7 mouse cellular contexts compared by ENCODE assay signal in genomic region chr17:69650496-69650895, GRCm38 (mm10).
DNase-seq lines count a peak whose midpoint lies in the region; TF ChIP-seq lines count a peak whose summit lies in the region.
"Not testable (repeated sequence)": the region's sequence is repeated elsewhere in the genome, so short reads cannot be mapped to it uniquely, and the experiment has no call there.

No protein-coding gene starts in this region.

- TF ChIP-seq CTCF in kidney, adult 2 months (conservative IDR thresholded peaks at IDR 0.05; ENCODE audit: insufficient read depth, insufficient read length, low read depth, low read length), result not testable (repeated sequence)

- 49% methylated on average over 2 of the region's 2 CpGs for whole genome bisulfite sequencing in kidney, adult 2 months

- peak; percentile 72 for DNase-seq in kidney, adult 11 months
- peak; percentile 25 for DNase-seq in kidney, adult 18-20 months
- DNase-seq in kidney, adult 2 months, result peak; percentile 70
- DNase-seq in kidney, adult 8-10 months, result peak; percentile 36 to 61
- peak; percentile 60 for DNase-seq in kidney, adult 9 months
- DNase-seq in kidney, postnatal 25 days, result peak; percentile 16 to 58
- peak; percentile 29 to 41 for DNase-seq in kidney, postnatal 36 days

- H3K36me3 ChIP-seq in kidney, adult 2 months (ENCODE audit: control insufficient read depth, insufficient read depth, low read length), result not testable (repeated sequence)

- not testable (repeated sequence) for H3K27ac ChIP-seq in kidney, adult 2 months (ENCODE audit: insufficient read depth, low read depth, low read length)

- H3K4me1 ChIP-seq in kidney, adult 2 months (ENCODE audit: control insufficient read depth, insufficient read depth, low read length), result not testable (repeated sequence)

- TF ChIP-seq POLR2A in kidney, adult 2 months (IDR thresholded peaks at IDR 0.05; ENCODE audit: low read depth, low read length), result not testable (repeated sequence)

- not testable (repeated sequence) for H3K27me3 ChIP-seq in kidney, adult 2 months (replicated peaks; ENCODE audit: control insufficient read depth, insufficient read depth, low read length)

- not testable (repeated sequence) for H3K4me3 ChIP-seq in kidney, adult 2 months (ENCODE audit: insufficient read depth, low read depth, low read length)
